Mouse (Mus musculus) gastrocnemius, postnatal 25 days (tissue): ENCODE results near the gene Pknox1. TPM values are rescaled to one million over a fixed set of nuclear protein-coding genes. Genes with fewer than 3 reads are reported as not detected.
"Not testable (repeated sequence)": the region's sequence is repeated elsewhere in the genome, so short reads cannot be mapped to it uniquely, and the experiment has no call there.

ENCODE experiments used
- DNase-seq: peaks from one replicate; pipeline ENCODE4 v3.0.0; 2022
- total RNA-seq, 2 experiments: library from RNA; stranded (reverse); gene quantifications; 1 replicate in 1 of 2; 2 replicates in 1 of 2; pipeline ENCODE4 v1.2.3; 2021

The Pknox1 gene
- total RNA-seq, 2 experiments from 2014 or later = 5.9 to 7.0 TPM

DNA sequence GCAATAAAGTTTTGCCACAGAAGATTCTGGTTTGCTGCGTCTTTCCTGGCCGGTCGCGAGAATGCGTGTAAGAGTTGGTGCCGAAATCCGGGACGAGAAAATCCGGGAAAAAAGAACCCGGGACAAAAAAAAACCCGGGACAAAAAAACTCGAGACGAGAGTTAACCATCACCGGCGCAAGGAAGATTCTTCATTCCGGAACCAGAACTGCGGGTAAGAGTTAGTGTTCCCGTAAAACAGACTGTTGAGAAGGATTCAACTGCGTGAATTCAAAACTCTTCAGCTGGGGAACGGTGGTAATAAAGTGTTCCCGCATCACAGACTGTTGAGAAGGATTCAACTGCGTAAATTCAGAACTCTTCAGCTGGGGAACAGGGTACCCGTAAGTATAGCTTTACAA is 11.9 kb upstream of the Pknox1 start:
- not testable (repeated sequence) for DNase-seq

DNA sequence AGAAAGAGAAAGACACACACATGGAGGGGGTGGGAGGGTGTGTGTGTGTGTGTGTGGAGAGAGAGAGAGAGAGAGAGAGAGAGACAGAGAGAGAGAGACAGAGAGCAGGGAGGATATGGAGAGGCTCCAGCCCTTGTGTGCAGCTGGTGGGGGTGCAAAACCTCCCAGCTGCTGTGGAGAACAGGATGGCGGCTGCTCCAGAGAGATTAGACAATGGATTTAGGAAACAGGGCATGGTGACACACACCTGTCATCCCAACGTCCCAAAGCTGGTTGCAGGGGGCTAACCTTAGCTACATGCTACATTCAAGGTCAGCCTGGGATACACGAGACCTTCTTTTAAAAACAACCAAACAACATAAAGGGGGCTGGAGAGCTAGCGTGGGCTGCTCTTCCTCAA is 8.3 kb upstream of the Pknox1 start:
- DNase-seq = no peak

DNA sequence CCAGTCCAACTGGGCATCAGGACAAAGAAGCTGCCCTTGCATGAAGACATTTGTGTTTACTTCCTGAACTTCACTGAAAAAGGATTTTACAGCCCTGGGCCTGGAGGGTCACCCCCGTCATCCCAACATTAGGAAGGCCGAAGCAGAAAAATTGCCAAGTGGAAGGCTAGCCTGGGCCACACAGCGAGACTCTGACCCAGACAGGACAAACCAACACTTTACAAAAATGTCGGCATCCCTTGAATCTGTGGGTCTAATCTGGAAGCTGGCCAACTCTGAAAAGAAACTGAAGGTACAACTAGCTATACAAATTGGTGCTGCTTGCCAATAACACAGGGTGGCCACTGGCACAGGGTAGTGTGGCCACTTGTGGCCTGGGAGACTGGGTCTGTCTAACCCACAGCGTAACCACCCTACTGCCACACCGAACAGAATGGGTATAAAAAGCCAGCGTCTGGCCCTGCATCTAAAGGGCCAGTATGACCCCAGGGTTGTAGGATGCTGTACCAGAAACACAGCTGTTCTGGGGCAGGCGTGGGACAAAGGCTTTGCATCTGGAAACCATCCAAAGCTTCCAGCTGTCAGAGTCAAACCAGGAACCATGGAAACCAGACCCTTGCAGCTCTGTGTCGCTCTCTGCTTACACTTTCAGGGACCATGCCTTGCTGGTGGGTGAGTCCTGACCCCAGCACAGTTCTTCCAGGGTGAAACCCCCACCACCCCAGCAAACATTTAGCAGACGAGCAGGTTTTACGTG is 7.2 kb upstream of the Pknox1 start:
- peak; percentile 45 for DNase-seq

DNA sequence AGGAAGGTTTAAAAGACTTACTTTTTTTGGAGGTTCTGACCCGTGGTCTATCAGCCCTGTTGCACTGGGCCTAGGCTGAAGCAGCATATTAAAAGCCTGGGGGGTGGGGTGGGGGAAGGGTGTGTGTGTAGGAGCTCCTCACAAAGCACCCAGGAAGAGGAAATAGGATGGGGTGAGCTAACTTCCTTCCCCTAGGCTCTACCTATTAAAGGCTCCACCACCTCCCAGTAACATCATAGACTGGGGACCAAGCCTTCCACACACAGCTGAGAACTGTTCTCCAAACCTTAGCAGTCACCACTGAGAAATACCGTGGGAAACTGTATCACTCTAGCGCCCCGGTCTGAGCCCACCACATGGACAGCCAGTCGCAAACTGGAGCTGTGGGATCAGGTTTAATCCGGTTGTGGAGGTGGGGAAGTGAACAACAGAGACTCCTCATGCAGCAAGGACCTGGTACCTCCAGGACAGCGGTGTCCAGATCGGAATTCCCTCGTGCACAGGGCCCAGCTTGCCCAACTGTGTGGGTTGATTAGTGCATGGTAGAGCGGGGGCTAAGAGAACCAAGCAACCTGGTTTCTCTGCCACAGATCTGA is 6.5 kb upstream of the Pknox1 start:
- no peak for DNase-seq

DNA sequence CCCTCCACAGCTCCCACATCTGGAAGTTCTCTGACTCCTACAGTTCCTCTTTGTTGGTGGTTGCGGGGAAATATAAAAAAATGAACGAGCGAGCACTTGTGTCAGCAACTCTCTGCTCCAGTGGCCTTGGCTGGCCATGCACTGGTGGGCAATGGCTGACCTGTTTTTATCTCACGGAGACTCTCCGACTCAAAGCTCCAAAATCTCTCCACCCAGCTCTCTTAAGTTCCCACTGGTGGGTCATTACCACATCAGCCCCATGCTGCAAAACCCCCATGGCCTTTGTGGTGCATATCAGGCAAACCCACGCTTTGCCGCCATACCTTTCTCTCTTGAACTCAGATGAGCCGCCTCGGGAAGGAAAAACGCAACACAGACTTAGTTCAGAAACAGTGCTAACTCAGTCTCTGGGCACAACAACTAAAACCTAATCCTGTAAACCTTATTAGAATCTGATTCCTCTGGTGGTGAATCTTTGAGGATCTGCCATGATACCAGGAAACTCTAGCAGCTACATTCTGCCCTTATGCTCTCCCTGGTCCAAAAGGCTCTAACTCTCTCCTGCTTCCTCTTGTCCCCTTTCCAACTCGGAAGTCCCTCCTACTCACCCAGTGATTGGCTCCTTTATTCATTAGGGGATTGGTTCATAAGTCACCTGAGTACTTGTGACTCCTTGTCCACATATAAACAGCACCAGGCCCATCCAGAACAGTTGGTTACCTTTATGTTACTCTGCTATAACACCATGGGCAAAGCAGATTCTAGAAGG is 5.3 kb upstream of the Pknox1 start:
- DNase-seq = no peak

DNA sequence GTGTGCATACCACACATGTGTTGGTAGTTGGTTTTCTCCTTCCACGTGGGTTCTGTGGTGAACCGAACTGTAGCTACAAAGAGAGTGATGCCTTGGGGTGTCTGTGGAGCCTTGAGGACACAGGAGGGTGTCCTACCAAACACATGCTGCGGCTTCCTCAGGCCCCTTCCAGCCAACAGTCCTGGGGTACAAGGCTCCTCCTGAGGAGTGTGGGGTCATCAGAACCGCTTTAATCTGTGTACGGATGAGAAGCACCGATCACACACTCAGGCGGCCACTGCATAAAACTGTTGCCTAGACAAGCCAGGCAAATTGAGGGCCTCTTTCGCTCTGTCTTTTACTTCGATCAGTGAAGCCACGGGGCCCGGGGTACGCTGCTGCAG is 911 bp upstream of the Pknox1 start:
- DNase-seq = no peak

DNA sequence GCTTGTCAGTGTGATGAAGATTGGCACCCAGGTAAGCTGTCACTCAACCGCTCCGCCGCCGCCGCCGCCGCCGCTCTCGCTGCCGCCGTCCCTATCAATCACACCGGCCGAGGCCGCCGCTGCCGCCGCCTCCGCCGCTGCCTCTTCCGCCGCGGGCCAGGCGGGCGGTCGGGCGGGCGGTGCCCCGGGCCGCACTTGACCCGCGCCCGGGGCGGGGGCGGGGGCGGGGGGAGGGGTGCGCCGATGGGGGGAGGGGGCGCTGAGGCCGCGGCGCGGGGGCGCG is 265 bp downstream of the Pknox1 start:
- DNase-seq = no peak

DNA sequence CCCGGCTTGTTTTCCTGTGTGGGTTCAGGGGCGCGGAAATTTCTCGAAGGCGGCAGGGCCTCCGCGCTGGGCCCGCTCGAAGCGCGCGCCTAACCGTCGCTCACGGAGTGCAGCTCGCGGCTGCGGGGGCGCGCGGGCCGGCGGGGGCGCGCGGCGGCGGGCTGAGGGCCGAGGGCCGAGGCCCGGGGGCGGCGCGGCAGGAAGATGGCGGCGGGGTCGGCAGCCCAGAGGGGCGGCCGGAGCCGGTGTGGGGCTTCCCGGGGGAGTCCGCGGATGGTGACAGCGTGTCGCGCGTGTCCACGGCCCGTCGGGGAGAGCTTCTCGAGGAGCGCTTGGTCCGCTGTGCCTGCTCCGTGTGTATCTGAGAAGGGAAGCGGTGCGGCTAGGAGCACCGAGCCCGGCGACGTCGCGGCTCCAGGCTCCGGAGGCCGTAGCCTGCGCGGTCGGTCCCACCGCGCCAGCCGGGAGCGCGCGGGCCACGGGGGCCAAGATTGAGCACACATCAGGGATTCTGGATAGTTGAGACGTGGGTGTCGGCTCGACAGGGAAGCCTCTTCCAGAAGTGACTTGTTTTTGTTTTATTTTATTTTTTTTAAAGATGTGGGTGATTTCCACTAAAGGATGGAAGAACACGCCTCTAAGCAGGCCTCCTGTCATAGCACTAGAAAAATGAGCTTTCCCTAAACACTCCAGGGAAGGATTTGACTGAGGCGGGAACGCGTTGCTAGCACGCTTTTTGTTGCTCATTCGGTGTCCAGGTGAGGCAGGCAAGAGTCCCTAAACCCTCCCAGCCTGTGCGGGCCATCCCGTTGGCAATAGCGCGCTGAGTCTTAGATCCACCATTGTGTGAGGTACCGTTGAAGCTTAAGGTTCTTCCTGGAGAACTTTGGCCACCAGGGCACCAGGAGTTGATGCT is 865 bp downstream of the Pknox1 start:
- DNase-seq = peak; percentile 65

DNA sequence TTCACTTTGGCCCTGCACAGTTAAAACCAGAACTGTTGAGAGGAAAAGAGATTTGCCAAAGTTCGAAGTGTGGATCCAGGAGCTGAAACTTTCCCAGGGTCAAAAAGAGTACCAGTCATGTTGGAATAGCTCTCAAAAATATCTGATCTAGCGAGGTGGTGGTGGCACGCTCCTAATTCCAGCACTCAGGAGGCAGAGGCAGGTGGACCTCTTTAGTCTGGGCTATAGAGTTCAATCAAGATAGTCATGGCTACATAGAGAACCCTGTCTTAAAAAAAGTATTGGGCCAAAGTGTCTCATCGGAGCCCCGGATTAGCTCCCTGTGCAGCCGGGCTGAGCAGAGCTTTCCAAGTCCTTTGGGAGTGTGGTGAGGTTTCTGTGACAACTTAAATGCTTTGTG is 1.7 kb downstream of the Pknox1 start:
- DNase-seq = no peak

DNA sequence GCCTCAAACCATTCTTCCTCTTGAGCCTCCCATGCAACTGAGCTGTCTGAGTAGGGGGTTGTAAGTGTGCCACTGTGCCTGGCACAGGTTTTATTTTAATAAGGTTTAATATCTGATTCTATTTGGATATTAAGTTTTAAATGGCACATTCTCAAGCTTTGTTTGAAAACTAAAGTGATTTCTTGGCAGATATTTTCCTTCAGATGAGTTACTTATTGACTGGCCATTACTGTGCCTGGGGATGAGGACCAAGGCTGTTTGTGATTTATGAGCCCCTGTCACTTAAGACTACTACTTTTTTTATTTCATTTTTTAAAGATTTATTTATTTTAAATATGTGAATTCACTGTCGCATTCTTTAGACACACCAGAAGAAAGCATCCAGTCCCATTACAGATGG is 5.2 kb downstream of the Pknox1 start:
- DNase-seq = no peak

DNA sequence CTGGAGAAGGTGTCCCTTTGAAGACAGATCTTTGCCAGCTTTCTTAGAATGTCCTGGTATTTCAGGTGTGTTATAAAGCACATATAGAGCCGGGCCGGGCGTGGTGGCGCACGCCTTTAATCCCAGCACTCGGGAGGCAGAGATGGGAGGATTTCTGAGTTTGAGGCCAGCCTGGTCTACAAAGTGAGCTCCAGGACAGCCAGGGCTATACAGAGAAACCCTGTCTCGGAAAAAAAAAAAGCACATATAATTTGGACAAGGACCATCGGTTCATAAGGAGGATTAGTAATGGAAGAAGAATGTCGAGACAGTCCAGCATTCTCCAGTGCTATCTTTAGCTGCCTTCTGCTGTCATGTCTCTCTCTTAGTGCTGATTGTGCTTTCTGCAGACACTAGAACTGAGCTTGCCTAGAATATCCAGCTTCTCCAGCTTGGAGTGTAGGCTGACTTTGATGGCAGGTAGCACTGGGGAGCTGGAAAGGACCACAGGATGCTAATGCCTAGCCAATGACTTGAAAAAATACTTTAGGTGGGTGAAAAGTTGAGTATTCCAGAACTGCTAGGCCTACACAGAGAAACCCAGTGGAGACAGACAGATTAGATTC is 5.9 kb downstream of the Pknox1 start:
- DNase-seq = no peak

DNA sequence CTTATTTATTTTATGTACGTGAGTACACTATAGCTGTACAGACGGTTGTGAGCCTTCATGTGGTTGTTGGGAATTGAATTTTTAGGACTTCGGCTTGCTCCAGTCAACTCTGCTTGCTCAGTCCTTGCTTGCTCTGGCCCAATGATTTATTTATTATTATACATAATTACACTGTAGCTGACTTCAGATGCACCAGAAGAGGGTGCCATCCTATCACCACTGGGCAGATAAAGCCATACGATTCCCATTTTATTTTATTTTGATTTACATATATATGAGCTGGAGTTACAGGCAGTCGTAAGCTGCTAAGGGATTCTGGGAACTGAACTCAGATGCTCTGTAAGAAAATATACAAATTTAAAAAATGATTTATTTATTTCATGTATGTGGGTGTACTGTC is 7.2 kb downstream of the Pknox1 start:
- no peak for DNase-seq

DNA sequence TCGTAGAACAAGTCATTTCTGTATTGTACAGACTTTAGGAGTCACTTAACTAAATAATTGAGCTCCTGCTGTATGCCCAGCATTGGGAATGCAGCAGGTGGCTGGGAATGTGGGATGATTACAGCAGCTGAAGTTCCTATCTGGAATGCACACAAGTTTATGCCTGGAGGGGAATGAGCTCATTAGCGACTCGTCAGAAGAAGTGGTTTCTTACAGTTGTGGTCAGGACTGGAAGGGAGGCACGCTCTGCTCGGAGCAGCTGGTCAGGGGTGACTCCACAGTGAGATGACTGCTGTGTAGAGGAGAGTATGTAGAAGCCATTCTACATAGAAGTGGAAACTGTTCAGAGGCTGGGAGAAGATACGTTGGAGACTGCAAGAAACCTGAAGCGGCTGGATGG is 10.1 kb downstream of the Pknox1 start:
- no peak for DNase-seq

DNA sequence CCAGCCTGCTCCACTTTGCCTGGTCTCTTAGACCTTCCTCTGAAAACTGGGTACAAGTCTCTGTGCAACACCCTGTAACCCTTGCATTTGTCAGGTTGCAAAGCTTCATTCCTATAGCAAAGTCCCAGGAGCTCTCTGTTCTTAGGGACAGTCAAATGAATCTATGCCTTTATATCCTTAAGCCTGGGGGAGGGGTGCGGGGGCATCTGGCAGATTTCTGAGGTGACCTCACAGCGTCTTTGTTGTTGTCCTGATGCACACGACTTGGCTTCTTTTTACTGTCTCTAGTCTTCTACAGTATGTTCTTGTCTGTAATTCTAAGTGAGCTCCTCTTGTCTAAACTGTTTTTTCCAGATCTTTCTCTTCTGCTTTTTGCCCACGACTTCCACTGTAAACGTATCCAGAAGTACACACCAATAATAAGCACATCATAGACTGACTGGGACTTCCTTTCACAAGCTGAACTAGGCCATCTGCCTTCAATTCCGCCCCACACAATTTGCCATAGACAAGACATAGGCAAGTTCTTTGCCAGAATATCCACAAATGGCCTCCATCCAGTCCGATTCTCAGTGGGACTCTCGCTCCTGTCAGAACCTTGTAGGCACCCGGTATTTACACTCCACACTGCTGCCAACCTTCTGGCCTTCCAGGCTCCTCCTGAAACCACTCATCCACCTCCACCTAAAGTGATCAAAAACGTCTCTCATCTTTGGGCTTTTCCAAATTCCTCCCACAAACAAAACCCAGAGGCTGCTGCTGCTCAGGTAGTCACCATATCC is 12.1 kb downstream of the Pknox1 start:
- DNase-seq = no peak

DNA sequence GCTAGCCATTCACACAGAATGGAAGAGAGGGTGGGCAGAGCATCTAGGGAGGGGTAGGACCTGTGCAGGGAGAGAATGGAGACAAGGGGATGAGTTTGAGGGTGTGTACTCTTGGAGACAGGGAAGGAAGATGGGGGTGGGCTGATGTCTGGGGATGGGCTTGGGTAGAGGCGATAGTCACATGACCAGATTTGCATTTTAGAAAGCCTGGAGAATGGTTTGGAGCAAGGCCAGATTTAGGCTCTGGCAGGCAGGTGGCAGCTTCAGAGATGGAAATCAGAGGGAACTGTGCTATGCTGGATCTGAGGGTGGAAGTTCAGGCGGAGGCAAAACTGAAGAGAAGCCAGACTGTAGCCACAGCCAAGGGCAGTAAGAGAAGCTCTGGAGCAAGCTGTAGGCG is 15.8 kb downstream of the Pknox1 start:
- no peak for DNase-seq

DNA sequence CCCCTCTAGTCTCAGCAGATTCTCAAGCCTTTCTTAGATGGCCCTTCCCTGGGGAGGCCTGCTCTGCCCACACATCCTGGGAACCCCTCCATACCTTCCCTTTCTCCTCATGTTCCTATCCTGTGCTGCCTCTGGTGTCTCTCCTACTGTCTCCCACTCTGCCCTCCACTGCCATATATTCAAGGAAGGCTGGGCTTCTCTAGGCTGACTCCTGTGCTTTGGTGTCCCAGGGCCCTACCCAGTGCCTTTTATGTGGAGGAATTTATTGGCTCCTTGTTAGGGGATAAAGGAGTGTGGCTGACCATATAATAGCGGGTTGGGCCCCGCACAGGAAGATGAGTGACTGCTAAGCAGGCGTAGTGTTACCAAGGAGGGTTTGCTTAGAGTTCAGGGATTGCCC is 18.7 kb downstream of the Pknox1 start:
- DNase-seq = no peak

DNA sequence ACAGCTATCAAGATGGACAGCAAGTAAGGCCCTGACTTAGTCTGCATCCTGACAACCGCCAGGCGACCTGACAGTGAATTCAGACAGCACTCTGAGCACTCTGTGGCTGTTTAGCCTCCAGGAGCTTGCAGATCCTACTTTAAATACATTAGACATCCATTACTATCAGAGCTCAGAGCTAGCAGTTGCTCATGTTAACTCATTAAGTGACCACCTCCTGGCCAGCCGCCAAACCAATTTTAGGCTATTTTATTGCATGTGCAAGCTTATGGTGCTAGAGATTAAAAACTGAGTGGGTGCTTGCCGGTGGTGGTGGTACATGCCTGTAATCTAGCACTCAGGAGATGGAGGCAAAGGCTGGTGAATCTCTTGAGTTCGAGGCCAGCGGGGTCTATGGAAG is 19.2 kb downstream of the Pknox1 start:
- no peak for DNase-seq

DNA sequence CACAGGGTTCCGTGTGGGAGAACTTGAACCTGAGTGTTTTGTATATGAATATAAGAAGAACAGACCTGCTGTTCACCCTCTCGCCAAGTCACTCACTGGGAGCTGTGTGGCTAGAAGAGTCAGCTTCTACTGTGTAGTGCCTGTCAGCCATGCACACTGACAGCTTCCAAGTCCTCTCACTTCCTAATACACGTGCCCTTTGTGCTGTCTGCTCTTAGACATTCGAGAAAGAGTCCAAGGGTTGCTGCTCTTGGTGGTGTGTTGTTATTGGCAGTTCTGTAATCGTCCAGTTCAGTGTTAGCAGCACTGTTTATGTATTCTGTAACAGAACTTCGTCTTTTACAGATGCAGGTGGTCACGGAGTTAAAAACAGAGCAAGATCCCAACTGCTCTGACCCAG is 23.6 kb downstream of the Pknox1 start:
- no peak for DNase-seq

DNA sequence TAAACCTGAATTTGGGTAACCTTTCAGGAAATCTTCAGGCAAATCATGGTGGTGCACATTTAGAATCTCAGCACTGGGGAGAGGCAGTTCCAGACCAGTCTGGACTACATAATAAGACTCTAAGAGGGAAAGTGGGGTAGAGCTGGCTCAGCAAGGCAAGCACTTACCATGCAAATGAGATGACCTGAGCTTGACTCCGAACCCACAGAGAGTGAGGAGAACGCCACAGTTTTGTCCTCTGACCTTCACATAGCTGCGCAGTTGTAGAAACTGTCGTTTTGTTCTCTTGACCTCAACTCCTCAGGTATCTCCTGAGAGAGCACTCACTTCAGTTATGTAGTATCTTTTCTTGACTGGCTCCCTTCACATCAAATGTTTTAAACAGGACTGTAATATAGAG is 24.2 kb downstream of the Pknox1 start:
- no peak for DNase-seq

DNA sequence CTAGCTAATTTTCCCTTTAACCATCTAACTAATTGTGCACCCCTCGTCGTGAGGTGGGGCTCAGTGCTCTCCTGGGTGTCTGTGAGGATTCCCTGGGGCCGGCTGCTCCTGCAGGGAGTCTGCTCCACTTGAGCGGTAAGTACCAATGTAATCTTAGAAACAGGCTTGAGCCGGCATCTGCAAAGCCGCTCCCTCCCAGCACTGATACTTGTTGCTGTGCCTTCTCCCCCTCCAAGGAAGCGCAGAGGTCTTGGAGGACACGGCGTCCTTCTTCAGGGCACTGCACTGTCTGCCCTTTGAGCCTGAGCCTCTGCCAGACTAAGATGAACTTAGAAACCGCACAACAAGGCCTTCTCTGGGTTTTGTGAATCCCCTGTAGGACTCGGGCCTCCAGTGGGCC is 26.3 kb downstream of the Pknox1 start:
- DNase-seq = no peak

DNA sequence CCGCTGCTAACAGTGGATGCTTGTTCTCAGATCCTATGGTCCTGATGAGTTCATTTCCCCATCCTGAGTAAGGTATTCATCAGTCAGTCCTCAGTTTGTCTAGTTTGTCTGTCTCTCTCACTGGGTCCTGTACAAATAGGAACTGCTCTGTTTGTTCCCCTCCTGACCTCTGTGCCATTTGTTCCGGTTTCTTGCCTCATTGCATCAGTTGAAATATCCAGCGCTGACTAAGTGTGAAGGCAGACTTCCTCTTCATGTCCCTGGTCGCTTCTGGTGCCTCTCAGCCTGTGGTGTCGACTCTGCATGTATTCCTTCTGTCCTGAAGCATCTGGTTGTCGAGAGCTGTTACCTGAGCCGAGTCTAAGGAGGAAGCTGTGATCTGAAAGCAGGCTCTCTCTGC is 30.1 kb downstream of the Pknox1 start:
- DNase-seq = no peak

DNA sequence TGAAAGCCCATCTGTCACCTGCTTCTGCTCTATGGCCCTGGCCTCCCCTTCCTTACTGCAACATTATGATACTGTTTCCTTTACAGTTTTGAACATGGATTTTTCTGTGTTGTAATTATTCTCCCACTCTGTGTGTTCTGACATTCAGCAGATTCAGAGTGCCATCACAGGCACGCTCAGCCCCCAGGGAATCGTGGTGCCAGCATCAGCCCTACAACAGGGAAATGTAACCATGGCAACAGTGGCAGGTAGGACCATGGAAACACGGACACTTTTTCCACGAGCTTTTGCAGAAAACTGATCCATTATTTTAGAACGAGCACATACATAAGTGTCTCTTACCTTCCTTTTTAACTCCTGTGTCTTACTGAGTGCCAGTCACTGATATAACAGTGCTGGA is 30.5 kb downstream of the Pknox1 start:
- no peak for DNase-seq
